Mouse (Mus musculus) heart, embryonic 14.5 days (tissue): ENCODE results near the gene Fmod. TPM values are rescaled to one million over a fixed set of nuclear protein-coding genes. Genes with fewer than 3 reads are reported as not detected.

Source experiments
- ATAC-seq: fragments of 200-750 bp; cut with Nextera tagmentation; 2 replicates; pipeline ENCODE4 v1.8.0; 2017; ENCODE audit warnings: low read depth, moderate TSS enrichment; ENCODE audit not compliant: insufficient number of reproducible peaks, insufficient read depth, low FRiP score
- H3K27ac ChIP-seq, 2 experiments: fragments of 200-500 bp in 1 of 2; fragments of 300-500 bp in 1 of 2; sonication (generic) in 1 of 2; replicated peaks in 1 of 2; 2 replicates each; pipeline ENCODE4 v1.5.1; 2012 to 2014; ENCODE audit warnings: low read depth in 2 of 2, low read length in 2 of 2, control low read depth in 1 of 2, mild to moderate bottlenecking in 1 of 2, mixed read lengths in 1 of 2; ENCODE audit not compliant: control insufficient read depth in 1 of 2, insufficient read depth in 1 of 2
- H3K27me3 ChIP-seq: fragments of 300-500 bp; sonication (generic); 2 replicates; pipeline ENCODE4 v1.6.1; 2014; ENCODE audit warnings: mild to moderate bottlenecking, low read length, control low read depth; ENCODE audit not compliant: control insufficient read depth, insufficient read depth
- H3K36me3 ChIP-seq: fragments of 300-500 bp; sonication (generic); 2 replicates; pipeline ENCODE4 v1.6.1; 2014; ENCODE audit warnings: mild to moderate bottlenecking, control low read depth, low read length, mixed read lengths; ENCODE audit not compliant: control insufficient read depth, insufficient read depth
- H3K4me1 ChIP-seq, 2 experiments: fragments of 200-500 bp in 1 of 2; fragments of 300-500 bp in 1 of 2; sonication (generic) in 1 of 2; 2 replicates each; pipeline ENCODE4 v1.6.1; 2012 to 2014; ENCODE audit warnings: low read length in 2 of 2, control low read depth in 1 of 2, mixed read lengths in 1 of 2; ENCODE audit not compliant: control insufficient read depth in 2 of 2, insufficient read depth in 2 of 2
- H3K4me2 ChIP-seq: fragments of 300-500 bp; sonication (generic); 2 replicates; pipeline ENCODE4 v1.6.1; 2014; ENCODE audit warnings: mild to moderate bottlenecking, low read length
- H3K4me3 ChIP-seq, 2 experiments: fragments of 200-500 bp in 1 of 2; fragments of 300-500 bp in 1 of 2; sonication (generic) in 1 of 2; 2 replicates each; pipeline ENCODE4 v1.5.1; 2012 to 2014; ENCODE audit warnings: low read length in 2 of 2, mild to moderate bottlenecking in 2 of 2, control low read depth in 1 of 2, low read depth in 1 of 2, moderate library complexity in 1 of 2; ENCODE audit not compliant: control insufficient read depth in 1 of 2, insufficient read depth in 1 of 2
- H3K9ac ChIP-seq: fragments of 300-500 bp; sonication (generic); 2 replicates; pipeline ENCODE4 v1.6.1; 2014; ENCODE audit warnings: mild to moderate bottlenecking, low read length
- H3K9me3 ChIP-seq: fragments of 300-500 bp; sonication (generic); 2 replicates; pipeline ENCODE4 v1.6.1; 2016; ENCODE audit warnings: low read length, control low read depth; ENCODE audit not compliant: control insufficient read depth
- WGBS: fragments of 180-500 bp; shearing (Covaris S2); extraction: QIAGEN DNeasy Blood & Tissue Kit; methylation state at CpG from one replicate; pipeline ENCODE4 v1.1.7; 2014; 5-methylcytosine and 5-hydroxymethylcytosine counted together
- polyA plus RNA-seq: library from polyadenylated mRNA; unstranded; fragments of >200 nt; fragmentation: Nextera tagmentation; extraction: Ambion mirVana; gene quantifications from 2 replicates; pipeline ENCODE4 v1.2.1, GENCODE M21; 2014

Gene Fmod
- polyA plus RNA-seq, 1 experiment from 2014 or later, result 18.0 TPM

DNA sequence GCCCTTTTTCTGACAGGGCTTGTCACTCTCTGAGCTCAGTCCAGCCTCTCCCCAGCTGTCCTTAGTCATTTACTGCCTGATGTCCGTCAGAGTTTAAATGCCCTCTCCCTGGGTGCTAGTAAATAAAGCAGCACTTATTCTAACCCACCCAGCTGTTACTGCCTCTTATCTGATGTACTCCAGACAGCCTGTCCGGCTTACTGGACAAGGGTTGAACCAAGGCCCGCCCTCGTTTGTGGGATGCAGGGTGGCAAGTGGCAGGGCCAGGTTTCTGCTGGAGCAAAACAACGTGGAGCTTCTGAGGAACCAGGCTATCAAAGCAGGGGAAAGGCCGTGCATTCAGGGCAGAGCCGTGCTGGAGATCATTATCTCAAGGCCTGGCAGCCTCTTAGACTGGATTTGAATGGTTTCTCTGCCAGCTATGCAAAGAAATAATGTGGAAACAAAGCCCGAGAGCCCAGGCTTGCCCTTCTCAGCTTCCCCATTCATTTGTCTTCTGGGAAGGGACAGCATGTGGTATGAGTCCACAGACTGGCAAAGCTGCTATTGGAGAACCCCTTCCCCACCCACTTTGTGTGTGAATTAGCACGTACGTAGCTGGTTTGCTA, 34.5 kb downstream of the Fmod start:
- Histone ChIP-seq H3K4me1 (peaks cover 33 to 59% of the 10 kb centered on the region in 2 experiments), H3K9ac (no peak overlapping the region), H3K36me3 (peaks cover 24% of the 10 kb centered on the region), H3K4me3 (no peak overlapping the region), H3K9me3 (no peaks in the 10 kb centered on the region), H3K27ac (no peak overlapping the region), H3K4me2 (no peak overlapping the region), H3K27me3 (no peaks in the 10 kb centered on the region)
- WGBS, result 48% methylated on average over 10 of the region's 10 CpGs
- no peak for ATAC-seq

DNA sequence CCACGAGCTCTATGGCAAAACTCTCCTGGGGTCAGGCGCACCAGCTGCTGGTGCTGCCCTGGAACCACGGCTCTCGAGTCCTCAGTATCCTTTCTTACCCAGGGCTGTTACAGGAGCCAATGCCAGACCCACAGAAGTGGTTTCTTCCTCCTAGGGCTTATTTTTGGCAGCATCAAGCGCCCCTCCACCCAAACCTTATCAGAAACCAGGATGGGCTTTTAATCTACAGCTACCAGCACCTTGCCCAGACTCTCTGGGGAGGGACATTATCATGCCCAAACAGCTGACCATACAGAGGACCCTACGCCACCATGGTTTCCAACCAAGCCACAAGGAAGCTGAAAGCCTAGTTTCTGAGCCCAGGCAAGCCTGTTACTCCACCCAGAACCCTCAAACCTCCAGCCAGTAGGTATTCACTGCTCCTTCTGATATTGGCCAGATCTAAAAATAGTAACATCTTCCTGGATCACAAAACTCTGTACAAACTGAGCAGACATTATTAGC, 36.1 kb downstream of the Fmod start:
- H3K4me1 ChIP-seq, result peaks cover 38 to 60% of the 10 kb centered on the region in 2 experiments
- peaks cover 33% of the 10 kb centered on the region for H3K36me3 ChIP-seq
- ATAC-seq, result no peak
- H3K9me3 ChIP-seq, result no peaks in the 10 kb centered on the region
- no peaks in the 10 kb centered on the region for H3K27me3 ChIP-seq
- H3K27ac ChIP-seq, result peak overlapping the region; percentile 36 to 68; a peak in 3 of 4 replicates
- 37% methylated on average over 6 of the region's 6 CpGs for WGBS
- no peak overlapping the region; the same call in 1 of the 2 replicates for H3K9ac ChIP-seq
- H3K4me2 ChIP-seq, result peak overlapping the region; percentile 1; the same call in 1 of the 2 replicates
- no peak overlapping the region for H3K4me3 ChIP-seq

DNA sequence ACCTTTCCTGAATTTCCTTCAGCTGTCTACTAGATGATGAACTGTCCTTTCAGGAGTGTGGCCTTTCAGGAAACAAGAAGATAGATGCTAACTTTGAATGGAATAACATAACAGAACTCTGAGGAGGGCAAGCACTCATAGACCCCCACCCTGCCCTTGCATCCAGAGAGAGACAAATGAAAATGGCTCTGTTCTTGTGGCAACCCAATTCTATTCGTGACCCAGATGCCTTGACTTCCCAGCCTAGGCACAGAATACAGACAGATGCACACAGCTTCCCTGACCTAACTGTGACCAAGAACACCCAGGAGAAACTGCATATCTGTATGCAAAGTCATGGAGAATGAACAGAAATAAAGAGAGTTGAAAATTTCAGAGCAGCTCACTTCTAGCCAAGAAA, 36.6 kb downstream of the Fmod start:
- peaks cover 39 to 60% of the 10 kb centered on the region in 2 experiments for H3K4me1 ChIP-seq
- H3K27me3 ChIP-seq, result no peaks in the 10 kb centered on the region
- ATAC-seq, result no peak
- WGBS, result 82% methylated on average over 1 of the region's 1 CpGs
- H3K9ac ChIP-seq, result no peak overlapping the region
- H3K27ac ChIP-seq, result peak overlapping the region; percentile 36 to 68; a peak in 3 of 4 replicates
- no peaks in the 10 kb centered on the region for H3K9me3 ChIP-seq
- peak overlapping the region; percentile 1; the same call in 1 of the 2 replicates for H3K4me2 ChIP-seq
- peaks cover 33% of the 10 kb centered on the region for H3K36me3 ChIP-seq
- H3K4me3 ChIP-seq, result no peak overlapping the region

DNA sequence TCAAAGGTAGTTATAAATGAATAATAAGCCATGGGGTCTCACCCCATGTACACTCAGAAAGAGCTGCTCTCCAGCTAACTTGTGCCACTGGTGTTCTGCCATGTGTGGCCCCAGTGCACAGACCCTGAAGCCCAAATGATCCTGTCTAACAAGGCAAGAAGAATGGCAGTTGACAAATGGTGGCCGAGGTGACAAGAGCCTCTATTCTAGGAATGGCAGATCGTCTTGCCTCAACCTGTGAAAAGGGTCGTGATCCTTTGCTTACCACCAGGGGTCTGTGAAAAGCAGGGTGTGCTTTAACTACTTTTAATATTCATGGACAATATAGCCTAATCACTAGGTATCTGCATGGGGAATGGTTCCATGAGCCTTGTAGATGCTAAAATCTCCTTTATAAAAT, 37.1 kb downstream of the Fmod start:
- Histone ChIP-seq H3K27me3 (no peaks in the 10 kb centered on the region), H3K27ac (peak overlapping the region in 1 of 2 experiments; percentile 5; a peak in 1 of 4 replicates), H3K4me1 (peaks cover 39 to 60% of the 10 kb centered on the region in 2 experiments), H3K36me3 (peaks cover 33% of the 10 kb centered on the region), H3K4me3 (no peak overlapping the region), H3K9ac (no peak overlapping the region), H3K4me2 (no peak overlapping the region), H3K9me3 (no peaks in the 10 kb centered on the region)
- ATAC-seq, result no peak
- 66% methylated on average over 3 of the region's 3 CpGs for WGBS

DNA sequence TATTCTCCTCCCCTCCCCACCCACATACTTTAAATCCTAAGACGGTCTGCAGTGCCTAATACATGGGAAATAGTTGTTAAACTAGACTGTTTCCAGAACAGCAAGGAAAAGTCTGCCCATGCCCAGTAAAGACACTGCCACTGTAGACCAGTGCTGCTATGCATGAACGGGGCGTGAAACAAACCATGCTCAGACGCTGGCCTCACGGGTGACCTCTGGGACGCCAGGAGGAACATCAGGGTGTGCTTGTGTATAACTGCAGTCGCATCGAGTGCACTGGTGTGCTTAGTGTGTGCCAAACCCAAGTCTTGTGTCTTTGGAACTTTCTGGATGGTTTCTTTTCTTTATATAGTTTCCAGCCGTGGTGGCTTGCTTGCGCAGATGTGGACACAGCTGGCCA, 37.6 kb downstream of the Fmod start:
- peaks cover 42 to 64% of the 10 kb centered on the region in 2 experiments for H3K4me1 ChIP-seq
- H3K27me3 ChIP-seq, result no peaks in the 10 kb centered on the region
- H3K4me3 ChIP-seq, result no peak overlapping the region
- no peaks in the 10 kb centered on the region for H3K9me3 ChIP-seq
- 84% methylated on average over 10 of the region's 10 CpGs for WGBS
- ATAC-seq, result no peak
- no peak overlapping the region for H3K9ac ChIP-seq
- H3K4me2 ChIP-seq, result no peak overlapping the region
- H3K36me3 ChIP-seq, result peaks cover 33% of the 10 kb centered on the region
- peak overlapping the region in 1 of 2 experiments; percentile 5; a peak in 1 of 4 replicates for H3K27ac ChIP-seq

DNA sequence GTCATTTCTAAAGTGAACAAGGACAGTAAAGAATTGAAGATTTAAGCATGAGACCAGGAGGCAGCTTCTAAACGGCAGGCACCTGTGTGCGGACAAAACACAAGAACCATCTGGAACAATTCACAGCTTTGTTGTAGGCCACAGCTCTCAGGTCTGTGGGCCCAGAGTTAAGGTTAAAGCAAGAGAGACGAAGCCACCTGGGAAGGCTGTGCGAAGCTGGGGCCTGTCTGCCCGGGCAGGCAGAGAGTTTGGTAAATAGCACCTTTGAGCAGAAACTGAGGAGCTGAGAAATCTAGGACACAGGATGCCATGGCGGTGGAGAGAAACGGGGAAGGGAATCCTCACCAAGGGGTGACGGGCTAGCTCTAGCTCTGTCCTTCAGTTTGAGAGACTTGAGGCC, 38.5 kb downstream of the Fmod start:
- H3K36me3 ChIP-seq, result peaks cover 33% of the 10 kb centered on the region
- H3K9me3 ChIP-seq, result no peaks in the 10 kb centered on the region
- no peaks in the 10 kb centered on the region for H3K27me3 ChIP-seq
- WGBS, result 90% methylated on average over 8 of the region's 8 CpGs
- H3K4me2 ChIP-seq, result peak overlapping the region; percentile 84
- H3K9ac ChIP-seq, result peak overlapping the region; percentile 36
- H3K4me3 ChIP-seq, result no peak overlapping the region
- H3K27ac ChIP-seq, result no peak overlapping the region
- ATAC-seq, result no peak
- peaks cover 48 to 71% of the 10 kb centered on the region in 2 experiments for H3K4me1 ChIP-seq

DNA sequence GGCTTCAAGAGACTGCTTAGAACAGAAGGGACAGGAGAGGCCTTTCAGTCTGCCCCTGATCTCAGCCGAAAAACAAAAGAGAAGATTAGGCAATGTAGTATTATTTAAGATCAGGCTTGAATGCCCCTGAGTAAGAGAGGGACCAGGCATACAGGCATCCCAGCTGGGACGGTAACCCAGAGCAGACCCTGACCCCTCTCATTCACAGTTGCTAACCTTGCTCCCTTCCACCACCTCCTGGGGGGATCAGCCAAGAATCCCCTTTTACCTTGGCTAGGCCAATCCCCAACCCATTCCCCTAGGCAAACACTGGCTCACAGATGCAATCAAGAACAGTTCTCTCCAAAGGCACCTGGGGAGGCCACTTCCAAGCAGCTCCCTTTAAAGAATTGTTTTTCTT, 39.7 kb downstream of the Fmod start:
- 75% methylated on average over 2 of the region's 2 CpGs for WGBS
- H3K27ac ChIP-seq, result no peak overlapping the region
- ATAC-seq, result no peak

More for the DNA sequence above, 39.7 kb downstream of the Fmod start:
- H3K36me3 ChIP-seq, result peaks cover 33% of the 10 kb centered on the region
- peaks cover 42 to 61% of the 10 kb centered on the region in 2 experiments for H3K4me1 ChIP-seq
- H3K9ac ChIP-seq, result peak overlapping the region; percentile 98
- H3K9me3 ChIP-seq, result no peaks in the 10 kb centered on the region
- H3K27me3 ChIP-seq, result no peaks in the 10 kb centered on the region
- H3K4me2 ChIP-seq, result peak overlapping the region; percentile 84
- peak overlapping the region in 1 of 2 experiments; percentile 85; a peak in 2 of 4 replicates for H3K4me3 ChIP-seq
